Mouse (Mus musculus): ENCODE results near the gene Tbc1d30. TPM values are rescaled to one million over a fixed set of nuclear protein-coding genes. Genes with fewer than 3 reads are reported as not detected.
A peak's percentile ranks its signal among the peaks of the same experiment; 100 is the strongest.

The Tbc1d30 gene
- polyA plus RNA-seq, 1 experiment from 2014 or later = 2.1 TPM

GRCm38 (mm10) chr10:121386347-121386746 is 35.3 kb upstream of the Tbc1d30 start:
- Histone ChIP-seq H3K9me3 (ENCODE audit: control insufficient read depth, low read length) (no peaks in the 10 kb centered on the region), H3K4me3 (ENCODE audit: control insufficient read depth in 1 of 2, insufficient read depth in 1 of 2, low read depth in 1 of 2, low read length in 2 of 2) (no peak overlapping the region), H3K36me3 (ENCODE audit: control insufficient read depth, insufficient read depth, low read length) (peaks cover 75% of the 10 kb centered on the region), H3K27ac (replicated peaks in 1 of 2; ENCODE audit: control insufficient read depth in 1 of 2, insufficient read depth in 1 of 2, low read depth in 2 of 2, low read length in 2 of 2) (peak overlapping the region in 1 of 2 experiments; percentile 50; a peak in 2 of 4 replicates), H3K9ac (ENCODE audit: low read length) (no peak overlapping the region), H3K27me3 (ENCODE audit: control insufficient read depth, insufficient read depth, low read length) (no peaks in the 10 kb centered on the region), H3K4me2 (ENCODE audit: low read length) (peak overlapping the region; percentile 33), H3K4me1 (ENCODE audit: control insufficient read depth in 2 of 2, insufficient read depth in 2 of 2, low read length in 2 of 2) (peaks cover 6 to 13% of the 10 kb centered on the region in 2 experiments; a peak in 3 of 4 replicates)
- no peak for ATAC-seq (ENCODE audit: insufficient number of reproducible peaks, insufficient read depth, low FRiP score, low read depth)
- 26% methylated on average over 9 of the region's 9 CpGs for WGBS

GRCm38 (mm10) chr10:121385695-121386094 is 34.6 kb upstream of the Tbc1d30 start:
- H3K9me3 ChIP-seq (ENCODE audit: control insufficient read depth, low read length) = no peaks in the 10 kb centered on the region
- no peak overlapping the region for H3K4me2 ChIP-seq (ENCODE audit: low read length)
- H3K4me3 ChIP-seq (ENCODE audit: control insufficient read depth in 1 of 2, insufficient read depth in 1 of 2, low read depth in 1 of 2, low read length in 2 of 2) = no peak overlapping the region
- 90% methylated on average over 6 of the region's 6 CpGs for WGBS
- peak overlapping the region in 1 of 2 experiments; percentile 50; a peak in 1 of 4 replicates for H3K27ac ChIP-seq (replicated peaks in 1 of 2; ENCODE audit: control insufficient read depth in 1 of 2, insufficient read depth in 1 of 2, low read depth in 2 of 2, low read length in 2 of 2)
- H3K4me1 ChIP-seq (ENCODE audit: control insufficient read depth in 2 of 2, insufficient read depth in 2 of 2, low read length in 2 of 2) = peaks cover 6 to 13% of the 10 kb centered on the region in 2 experiments; a peak in 3 of 4 replicates
- H3K27me3 ChIP-seq (ENCODE audit: control insufficient read depth, insufficient read depth, low read length) = no peaks in the 10 kb centered on the region
- no peak overlapping the region for H3K9ac ChIP-seq (ENCODE audit: low read length)
- ATAC-seq (ENCODE audit: insufficient number of reproducible peaks, insufficient read depth, low FRiP score, low read depth) = no peak
- peaks cover 75% of the 10 kb centered on the region for H3K36me3 ChIP-seq (ENCODE audit: control insufficient read depth, insufficient read depth, low read length)

- no peaks in the 10 kb centered on the region for H3K27me3 ChIP-seq (ENCODE audit: control insufficient read depth, insufficient read depth, low read length)
- H3K4me2 ChIP-seq (ENCODE audit: low read length) = no peak overlapping the region
- H3K9ac ChIP-seq (ENCODE audit: low read length) = no peak overlapping the region
- H3K27ac ChIP-seq (replicated peaks in 1 of 2; ENCODE audit: control insufficient read depth in 1 of 2, insufficient read depth in 1 of 2, low read depth in 2 of 2, low read length in 2 of 2) = no peak overlapping the region
- no peaks in the 10 kb centered on the region for H3K9me3 ChIP-seq (ENCODE audit: control insufficient read depth, low read length)
- H3K36me3 ChIP-seq (ENCODE audit: control insufficient read depth, insufficient read depth, low read length) = peaks cover 75% of the 10 kb centered on the region
- peaks cover 6 to 13% of the 10 kb centered on the region in 2 experiments; a peak in 3 of 4 replicates for H3K4me1 ChIP-seq (ENCODE audit: control insufficient read depth in 2 of 2, insufficient read depth in 2 of 2, low read length in 2 of 2)
- no peak overlapping the region for H3K4me3 ChIP-seq (ENCODE audit: control insufficient read depth in 1 of 2, insufficient read depth in 1 of 2, low read depth in 1 of 2, low read length in 2 of 2)
- no peak for ATAC-seq (ENCODE audit: insufficient number of reproducible peaks, insufficient read depth, low FRiP score, low read depth)
- WGBS = 92% methylated on average over 13 of the region's 13 CpGs
Measured at GRCm38 (mm10) chr10:121384710-121385109, 33.6 kb upstream of the Tbc1d30 start.

- 82% methylated on average over 18 of the region's 18 CpGs for WGBS
- no peak overlapping the region for H3K27ac ChIP-seq (replicated peaks in 1 of 2; ENCODE audit: control insufficient read depth in 1 of 2, insufficient read depth in 1 of 2, low read depth in 2 of 2, low read length in 2 of 2)
- H3K36me3 ChIP-seq (ENCODE audit: control insufficient read depth, insufficient read depth, low read length) = peaks cover 90% of the 10 kb centered on the region
- no peaks in the 10 kb centered on the region for H3K27me3 ChIP-seq (ENCODE audit: control insufficient read depth, insufficient read depth, low read length)
- ATAC-seq (ENCODE audit: insufficient number of reproducible peaks, insufficient read depth, low FRiP score, low read depth) = no peak
- no peak overlapping the region for H3K9ac ChIP-seq (ENCODE audit: low read length)
- peaks cover 4% of the 10 kb centered on the region; the same call in 1 of the 2 replicates for H3K9me3 ChIP-seq (ENCODE audit: control insufficient read depth, low read length)
- no peak overlapping the region for H3K4me3 ChIP-seq (ENCODE audit: control insufficient read depth in 1 of 2, insufficient read depth in 1 of 2, low read depth in 1 of 2, low read length in 2 of 2)
- H3K4me1 ChIP-seq (ENCODE audit: control insufficient read depth in 2 of 2, insufficient read depth in 2 of 2, low read length in 2 of 2) = peaks cover 2 to 6% of the 10 kb centered on the region in 2 experiments; a peak in 3 of 4 replicates
- H3K4me2 ChIP-seq (ENCODE audit: low read length) = no peak overlapping the region
Measured at GRCm38 (mm10) chr10:121381280-121381679, 30.2 kb upstream of the Tbc1d30 start.

GRCm38 (mm10) chr10:121379387-121379786 is 28.3 kb upstream of the Tbc1d30 start:
- 94% methylated on average over 3 of the region's 3 CpGs for WGBS
- ATAC-seq (ENCODE audit: insufficient number of reproducible peaks, insufficient read depth, low FRiP score, low read depth) = no peak
- peaks cover 87% of the 10 kb centered on the region for H3K36me3 ChIP-seq (ENCODE audit: control insufficient read depth, insufficient read depth, low read length)
- no peak overlapping the region for H3K9ac ChIP-seq (ENCODE audit: low read length)
- H3K27me3 ChIP-seq (ENCODE audit: control insufficient read depth, insufficient read depth, low read length) = no peaks in the 10 kb centered on the region
- no peak overlapping the region for H3K4me2 ChIP-seq (ENCODE audit: low read length)
- H3K4me1 ChIP-seq (ENCODE audit: control insufficient read depth in 2 of 2, insufficient read depth in 2 of 2, low read length in 2 of 2) = no peaks in the 10 kb centered on the region
- H3K27ac ChIP-seq (replicated peaks in 1 of 2; ENCODE audit: control insufficient read depth in 1 of 2, insufficient read depth in 1 of 2, low read depth in 2 of 2, low read length in 2 of 2) = no peak overlapping the region
- H3K4me3 ChIP-seq (ENCODE audit: control insufficient read depth in 1 of 2, insufficient read depth in 1 of 2, low read depth in 1 of 2, low read length in 2 of 2) = no peak overlapping the region
- H3K9me3 ChIP-seq (ENCODE audit: control insufficient read depth, low read length) = peaks cover 4% of the 10 kb centered on the region; the same call in 1 of the 2 replicates

- WGBS = 88% methylated on average over 24 of the region's 24 CpGs
Measured at GRCm38 (mm10) chr10:121376530-121377271, 25.6 kb upstream of the Tbc1d30 start.

GRCm38 (mm10) chr10:121375649-121376493 is 24.8 kb upstream of the Tbc1d30 start:
- ATAC-seq (ENCODE audit: insufficient number of reproducible peaks, insufficient read depth, low FRiP score, low read depth) = no peak
- Histone ChIP-seq H3K9ac (ENCODE audit: low read length) (no peak overlapping the region), H3K9me3 (ENCODE audit: control insufficient read depth, low read length) (peaks cover 4% of the 10 kb centered on the region; the same call in 1 of the 2 replicates), H3K4me3 (ENCODE audit: control insufficient read depth in 1 of 2, insufficient read depth in 1 of 2, low read depth in 1 of 2, low read length in 2 of 2) (no peak overlapping the region), H3K27me3 (ENCODE audit: control insufficient read depth, insufficient read depth, low read length) (no peaks in the 10 kb centered on the region), H3K27ac (replicated peaks in 1 of 2; ENCODE audit: control insufficient read depth in 1 of 2, insufficient read depth in 1 of 2, low read depth in 2 of 2, low read length in 2 of 2) (no peak overlapping the region), H3K36me3 (ENCODE audit: control insufficient read depth, insufficient read depth, low read length) (peaks cover 87% of the 10 kb centered on the region), H3K4me2 (ENCODE audit: low read length) (no peak overlapping the region), H3K4me1 (ENCODE audit: control insufficient read depth in 2 of 2, insufficient read depth in 2 of 2, low read length in 2 of 2) (no peaks in the 10 kb centered on the region)
- WGBS = 75% methylated on average over 24 of the region's 24 CpGs

More at GRCm38 (mm10) chr10:121376530-121377271, 25.6 kb upstream of the Tbc1d30 start:
- Histone ChIP-seq H3K27me3 (ENCODE audit: control insufficient read depth, insufficient read depth, low read length) (no peaks in the 10 kb centered on the region), H3K27ac (replicated peaks in 1 of 2; ENCODE audit: control insufficient read depth in 1 of 2, insufficient read depth in 1 of 2, low read depth in 2 of 2, low read length in 2 of 2) (no peak overlapping the region), H3K9me3 (ENCODE audit: control insufficient read depth, low read length) (peaks cover 4% of the 10 kb centered on the region; the same call in 1 of the 2 replicates), H3K4me2 (ENCODE audit: low read length) (no peak overlapping the region), H3K4me1 (ENCODE audit: control insufficient read depth in 2 of 2, insufficient read depth in 2 of 2, low read length in 2 of 2) (no peaks in the 10 kb centered on the region), H3K36me3 (ENCODE audit: control insufficient read depth, insufficient read depth, low read length) (peaks cover 88% of the 10 kb centered on the region), H3K4me3 (ENCODE audit: control insufficient read depth in 1 of 2, insufficient read depth in 1 of 2, low read depth in 1 of 2, low read length in 2 of 2) (no peak overlapping the region), H3K9ac (ENCODE audit: low read length) (no peak overlapping the region)
- no peak for ATAC-seq (ENCODE audit: insufficient number of reproducible peaks, insufficient read depth, low FRiP score, low read depth)

Measured in heart, embryonic 14.5 days (tissue).